Mouse (Mus musculus): ENCODE results near the gene Wdr45b. TPM values are rescaled to one million over a fixed set of nuclear protein-coding genes. Genes with fewer than 3 reads are reported as not detected.
"Not testable (repeated sequence)": the region's sequence is repeated elsewhere in the genome, so short reads cannot be mapped to it uniquely, and the experiment has no call there.

Wdr45b gene
- polyA plus RNA-seq, 1 experiment, result 21.6 TPM

DNA sequence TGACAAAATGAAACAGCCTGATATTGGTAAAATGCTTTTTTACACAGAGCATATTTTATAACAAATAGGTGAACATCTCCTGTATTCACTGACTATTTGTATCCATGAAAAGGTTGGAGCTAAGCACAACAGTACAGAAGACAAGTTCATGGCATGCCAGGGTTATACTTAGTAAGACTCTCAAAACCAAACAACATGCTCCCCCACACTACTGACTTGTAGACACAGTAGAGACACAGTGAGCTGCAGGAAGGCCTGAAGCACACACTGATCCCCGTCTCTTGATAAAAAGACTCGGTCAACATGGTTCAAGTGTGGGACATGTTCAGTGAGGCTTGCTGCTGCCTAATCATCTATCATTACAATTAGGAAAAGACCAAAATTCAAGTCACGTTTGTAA lies 22.6 kb downstream of the Wdr45b start:
- TF ChIP-seq CTCF (IDR thresholded peaks at IDR 0.05; ENCODE audit: extremely low read depth, insufficient read depth, insufficient read length, insufficient replicate concordance) (no peak), POLR2A (IDR thresholded peaks at IDR 0.05; ENCODE audit: low read depth, low read length) (no peak)
- Histone ChIP-seq H3K27ac (ENCODE audit: insufficient read depth, low read length) (no peak overlapping the region), H3K36me3 (ENCODE audit: control insufficient read depth, insufficient read depth, low read length) (peaks cover 39% of the 10 kb centered on the region), H3K4me3 (ENCODE audit: extremely low read depth, insufficient read depth, insufficient read length) (no peak overlapping the region), H3K27me3 (ENCODE audit: control insufficient read depth, insufficient read depth, low read length) (no peaks in the 10 kb centered on the region), H3K4me1 (ENCODE audit: control insufficient read depth, insufficient read depth, insufficient read length) (no peaks in the 10 kb centered on the region)
- no peak for DNase-seq (ENCODE audit: low read depth in 1 of 2, low spot score in 2 of 2)
- WGBS, result 93% methylated on average over 3 of the region's 3 CpGs

- Histone ChIP-seq H3K36me3 (ENCODE audit: control insufficient read depth, insufficient read depth, low read length) (peaks cover 27% of the 10 kb centered on the region), H3K27me3 (ENCODE audit: control insufficient read depth, insufficient read depth, low read length) (no peaks in the 10 kb centered on the region), H3K4me1 (ENCODE audit: control insufficient read depth, insufficient read depth, insufficient read length) (no peaks in the 10 kb centered on the region), H3K4me3 (ENCODE audit: extremely low read depth, insufficient read depth, insufficient read length) (no peak overlapping the region), H3K27ac (ENCODE audit: insufficient read depth, low read length) (no peak overlapping the region)
- no peak for DNase-seq (ENCODE audit: low read depth in 1 of 2, low spot score in 2 of 2)
- TF ChIP-seq POLR2A (IDR thresholded peaks at IDR 0.05; ENCODE audit: low read depth, low read length), result no peak
- no peak for TF ChIP-seq CTCF (IDR thresholded peaks at IDR 0.05; ENCODE audit: extremely low read depth, insufficient read depth, insufficient read length, insufficient replicate concordance)
These were observed 25.6 kb downstream of the Wdr45b start for GRCm38 (mm10) chr11:121328619-121329018.

DNA sequence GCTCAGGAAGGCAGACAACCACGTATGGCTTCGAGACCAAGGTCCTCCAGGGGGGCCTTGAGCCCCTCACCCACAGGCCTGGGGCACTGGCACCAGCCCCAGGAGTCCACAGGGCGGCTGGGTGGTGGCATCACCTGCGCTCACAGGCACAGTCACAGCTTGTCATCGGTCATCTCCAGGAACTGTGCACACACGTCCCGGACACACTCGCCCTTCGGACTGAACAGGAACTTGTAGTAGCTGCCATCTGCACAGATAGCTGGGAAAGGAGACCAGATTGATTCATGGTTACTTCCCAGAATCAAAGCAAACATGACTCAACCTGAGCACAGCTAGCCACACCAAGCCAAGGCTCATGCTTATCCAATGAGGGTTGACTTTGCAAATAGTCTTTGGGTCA lies 26.0 kb downstream of the Wdr45b start:
- H3K4me3 ChIP-seq (ENCODE audit: extremely low read depth, insufficient read depth, insufficient read length), result no peak overlapping the region
- DNase-seq (ENCODE audit: low read depth in 1 of 2, low spot score in 2 of 2), result no peak
- 94% methylated on average over 9 of the region's 9 CpGs for WGBS
- H3K4me1 ChIP-seq (ENCODE audit: control insufficient read depth, insufficient read depth, insufficient read length), result no peaks in the 10 kb centered on the region
- TF ChIP-seq POLR2A (IDR thresholded peaks at IDR 0.05; ENCODE audit: low read depth, low read length) (no peak), CTCF (IDR thresholded peaks at IDR 0.05; ENCODE audit: extremely low read depth, insufficient read depth, insufficient read length, insufficient replicate concordance) (no peak)
- no peaks in the 10 kb centered on the region for H3K27me3 ChIP-seq (ENCODE audit: control insufficient read depth, insufficient read depth, low read length)
- H3K27ac ChIP-seq (ENCODE audit: insufficient read depth, low read length), result no peak overlapping the region
- peaks cover 26% of the 10 kb centered on the region for H3K36me3 ChIP-seq (ENCODE audit: control insufficient read depth, insufficient read depth, low read length)

GRCm38 (mm10) chr11:121326681-121327080 lies 27.6 kb downstream of the Wdr45b start:
- Histone ChIP-seq H3K36me3 (ENCODE audit: control insufficient read depth, insufficient read depth, low read length) (peaks cover 26% of the 10 kb centered on the region), H3K27ac (ENCODE audit: insufficient read depth, low read length) (no peak overlapping the region), H3K27me3 (ENCODE audit: control insufficient read depth, insufficient read depth, low read length) (no peaks in the 10 kb centered on the region), H3K4me1 (ENCODE audit: control insufficient read depth, insufficient read depth, insufficient read length) (no peaks in the 10 kb centered on the region), H3K4me3 (ENCODE audit: extremely low read depth, insufficient read depth, insufficient read length) (no peak overlapping the region)
- no peak for TF ChIP-seq POLR2A (IDR thresholded peaks at IDR 0.05; ENCODE audit: low read depth, low read length)
- TF ChIP-seq CTCF (IDR thresholded peaks at IDR 0.05; ENCODE audit: extremely low read depth, insufficient read depth, insufficient read length, insufficient replicate concordance), result no peak
- DNase-seq (ENCODE audit: low read depth in 1 of 2, low spot score in 2 of 2), result no peak
- 96% methylated on average over 5 of the region's 5 CpGs for WGBS

GRCm38 (mm10) chr11:121326034-121326433 lies 28.2 kb downstream of the Wdr45b start:
- Histone ChIP-seq H3K4me3 (ENCODE audit: extremely low read depth, insufficient read depth, insufficient read length) (no peak overlapping the region), H3K36me3 (ENCODE audit: control insufficient read depth, insufficient read depth, low read length) (peaks cover 24% of the 10 kb centered on the region), H3K27me3 (ENCODE audit: control insufficient read depth, insufficient read depth, low read length) (no peaks in the 10 kb centered on the region), H3K27ac (ENCODE audit: insufficient read depth, low read length) (no peak overlapping the region), H3K4me1 (ENCODE audit: control insufficient read depth, insufficient read depth, insufficient read length) (no peaks in the 10 kb centered on the region)
- TF ChIP-seq POLR2A (IDR thresholded peaks at IDR 0.05; ENCODE audit: low read depth, low read length) (no peak), CTCF (IDR thresholded peaks at IDR 0.05; ENCODE audit: extremely low read depth, insufficient read depth, insufficient read length, insufficient replicate concordance) (no peak)
- 72% methylated on average over 1 of the region's 1 CpGs for WGBS
- DNase-seq (ENCODE audit: low read depth in 1 of 2, low spot score in 2 of 2), result no peak

GRCm38 (mm10) chr11:121307712-121308111 lies 46.5 kb downstream of the Wdr45b start:
- 95% methylated on average over 6 of the region's 6 CpGs for WGBS
- DNase-seq (ENCODE audit: low read depth in 1 of 2, low spot score in 2 of 2); H3K4me3 ChIP-seq (ENCODE audit: extremely low read depth, insufficient read depth, insufficient read length); H3K4me1 ChIP-seq (ENCODE audit: control insufficient read depth, insufficient read depth, insufficient read length); H3K27ac ChIP-seq (ENCODE audit: insufficient read depth, low read length); H3K27me3 ChIP-seq (ENCODE audit: control insufficient read depth, insufficient read depth, low read length): not testable (repeated sequence)
- peaks cover 27% of the 10 kb centered on the region for H3K36me3 ChIP-seq (ENCODE audit: control insufficient read depth, insufficient read depth, low read length)

- Histone ChIP-seq H3K36me3 (ENCODE audit: control insufficient read depth, insufficient read depth, low read length) (peaks cover 27% of the 10 kb centered on the region), H3K4me1 (ENCODE audit: control insufficient read depth, insufficient read depth, insufficient read length) (no peaks in the 10 kb centered on the region), H3K4me3 (ENCODE audit: extremely low read depth, insufficient read depth, insufficient read length) (no peak overlapping the region), H3K27ac (ENCODE audit: insufficient read depth, low read length) (no peak overlapping the region), H3K27me3 (ENCODE audit: control insufficient read depth, insufficient read depth, low read length) (no peaks in the 10 kb centered on the region)
- DNase-seq (ENCODE audit: low read depth in 1 of 2, low spot score in 2 of 2), result no peak
- 97% methylated on average over 8 of the region's 8 CpGs for WGBS
- TF ChIP-seq POLR2A (IDR thresholded peaks at IDR 0.05; ENCODE audit: low read depth, low read length), result no peak
- TF ChIP-seq CTCF (IDR thresholded peaks at IDR 0.05; ENCODE audit: extremely low read depth, insufficient read depth, insufficient read length, insufficient replicate concordance), result no peak
These were observed 47.6 kb downstream of the Wdr45b start for GRCm38 (mm10) chr11:121306608-121307007.

All from spleen, adult 2 months (tissue).